Mouse (Mus musculus) liver, embryonic 16.5 days (tissue): ENCODE results near the gene Ptprn2. TPM values are rescaled to one million over a fixed set of nuclear protein-coding genes. Genes with fewer than 3 reads are reported as not detected.

Experiments used
- ATAC-seq: fragments of 200-750 bp; cut with Nextera tagmentation; 2 replicates; pipeline ENCODE4 v1.8.0; 2017; ENCODE audit warnings: low read depth, mild to moderate bottlenecking, moderate number of reproducible peaks, moderate library complexity
- H3K27ac ChIP-seq: fragments of 300-500 bp; sonication (generic); 2 replicates; pipeline ENCODE4 v1.5.1; 2014; ENCODE audit warnings: mild to moderate bottlenecking, low read length
- H3K27me3 ChIP-seq: fragments of 300-500 bp; sonication (generic); 2 replicates; pipeline ENCODE4 v1.6.1; 2014; ENCODE audit warnings: low read depth, low read length, mixed read lengths; ENCODE audit not compliant: control insufficient read depth, insufficient read depth
- H3K36me3 ChIP-seq: fragments of 300-500 bp; sonication (generic); 2 replicates; pipeline ENCODE4 v1.6.1; 2014; ENCODE audit warnings: mild to moderate bottlenecking; ENCODE audit not compliant: control insufficient read depth, insufficient read depth
- H3K4me1 ChIP-seq: fragments of 300-500 bp; sonication (generic); 2 replicates; pipeline ENCODE4 v1.6.1; 2014; ENCODE audit warnings: low read depth, low read length, mixed read lengths; ENCODE audit not compliant: control insufficient read depth
- H3K4me2 ChIP-seq: fragments of 300-500 bp; sonication (generic); 2 replicates; pipeline ENCODE4 v1.6.1; 2014; ENCODE audit warnings: low read depth, low read length, mixed read lengths
- H3K4me3 ChIP-seq: fragments of 300-500 bp; sonication (generic); 2 replicates; pipeline ENCODE4 v1.5.1; 2014; ENCODE audit warnings: low read depth, mild to moderate bottlenecking, low read length
- H3K9ac ChIP-seq: fragments of 300-500 bp; sonication (generic); 2 replicates; pipeline ENCODE4 v1.6.1; 2014; ENCODE audit warnings: low read depth, low read length
- H3K9me3 ChIP-seq: fragments of 300-500 bp; sonication (generic); replicated peaks from 2 replicates; pipeline ENCODE4 v1.6.1; 2016; ENCODE audit warnings: low read length; ENCODE audit not compliant: control insufficient read depth
- WGBS: fragments of 180-500 bp; shearing (Covaris S2); extraction: QIAGEN DNeasy Blood & Tissue Kit; methylation state at CpG from one replicate; pipeline ENCODE4 v1.1.7; 2014; ENCODE audit not compliant: insufficient replicate concordance; 5-methylcytosine and 5-hydroxymethylcytosine counted together
- polyA plus RNA-seq: library from polyadenylated mRNA; unstranded; fragments of >200 nt; fragmentation: Nextera tagmentation; extraction: Ambion mirVana; gene quantifications from 2 replicates; pipeline ENCODE4 v1.2.1, GENCODE M21; 2015

Ptprn2 gene
- polyA plus RNA-seq, 1 experiment from 2014 or later = 0.07 TPM

GRCm38 (mm10) chr12:116601395-116601794 is 115.9 kb downstream of the Ptprn2 start:
- no peak overlapping the region for H3K4me2 ChIP-seq
- no peaks in the 10 kb centered on the region for H3K36me3 ChIP-seq
- H3K4me3 ChIP-seq = no peak overlapping the region
- H3K27me3 ChIP-seq = no peaks in the 10 kb centered on the region
- no peak overlapping the region for H3K27ac ChIP-seq
- 61% methylated on average over 3 of the region's 3 CpGs for WGBS
- no peaks in the 10 kb centered on the region for H3K4me1 ChIP-seq
- H3K9me3 ChIP-seq = no peaks in the 10 kb centered on the region
- ATAC-seq = no peak
- H3K9ac ChIP-seq = no peak overlapping the region

GRCm38 (mm10) chr12:116601921-116602320 is 116.4 kb downstream of the Ptprn2 start:
- Histone ChIP-seq H3K27ac (no peak overlapping the region), H3K9ac (no peak overlapping the region), H3K27me3 (no peaks in the 10 kb centered on the region), H3K4me1 (no peaks in the 10 kb centered on the region), H3K36me3 (no peaks in the 10 kb centered on the region), H3K4me2 (no peak overlapping the region), H3K4me3 (no peak overlapping the region), H3K9me3 (no peaks in the 10 kb centered on the region)
- no peak for ATAC-seq
- WGBS = 56% methylated on average over 5 of the region's 5 CpGs

GRCm38 (mm10) chr12:116608598-116608997 is 123.1 kb downstream of the Ptprn2 start:
- Histone ChIP-seq H3K27me3 (no peaks in the 10 kb centered on the region), H3K36me3 (no peaks in the 10 kb centered on the region), H3K4me3 (no peak overlapping the region), H3K4me2 (no peak overlapping the region), H3K9me3 (no peaks in the 10 kb centered on the region), H3K4me1 (no peaks in the 10 kb centered on the region), H3K9ac (no peak overlapping the region), H3K27ac (no peak overlapping the region)
- ATAC-seq = no peak
- WGBS = 61% methylated on average over 6 of the region's 6 CpGs

- WGBS = 37% methylated on average over 5 of the region's 5 CpGs
- H3K4me2 ChIP-seq = no peak overlapping the region; the same call in 1 of the 2 replicates
- ATAC-seq = no peak
Measured at GRCm38 (mm10) chr12:116619868-116620267, 134.3 kb downstream of the Ptprn2 start.

GRCm38 (mm10) chr12:116620299-116620698 is 134.8 kb downstream of the Ptprn2 start:
- Histone ChIP-seq H3K4me2 (no peak overlapping the region), H3K9me3 (no peaks in the 10 kb centered on the region), H3K27me3 (no peaks in the 10 kb centered on the region), H3K4me1 (no peaks in the 10 kb centered on the region), H3K27ac (no peak overlapping the region), H3K9ac (no peak overlapping the region), H3K4me3 (no peak overlapping the region), H3K36me3 (no peaks in the 10 kb centered on the region)
- WGBS = 61% methylated on average over 3 of the region's 3 CpGs
- no peak for ATAC-seq

More at GRCm38 (mm10) chr12:116619868-116620267, 134.3 kb downstream of the Ptprn2 start:
- H3K27me3 ChIP-seq = no peaks in the 10 kb centered on the region
- no peaks in the 10 kb centered on the region for H3K4me1 ChIP-seq
- H3K36me3 ChIP-seq = no peaks in the 10 kb centered on the region
- H3K9me3 ChIP-seq = no peaks in the 10 kb centered on the region
- no peak overlapping the region for H3K4me3 ChIP-seq
- H3K27ac ChIP-seq = no peak overlapping the region
- H3K9ac ChIP-seq = no peak overlapping the region

GRCm38 (mm10) chr12:116621325-116622040 is 136.0 kb downstream of the Ptprn2 start:
- Histone ChIP-seq H3K9me3 (no peaks in the 10 kb centered on the region), H3K27ac (no peak overlapping the region), H3K27me3 (no peaks in the 10 kb centered on the region), H3K4me2 (no peak overlapping the region), H3K36me3 (no peaks in the 10 kb centered on the region), H3K4me1 (no peaks in the 10 kb centered on the region), H3K4me3 (no peak overlapping the region), H3K9ac (no peak overlapping the region)
- WGBS = 52% methylated on average over 10 of the region's 10 CpGs
- no peak for ATAC-seq

- Histone ChIP-seq H3K4me1 (no peaks in the 10 kb centered on the region), H3K9ac (no peak overlapping the region), H3K27ac (no peak overlapping the region), H3K4me3 (no peak overlapping the region), H3K27me3 (no peaks in the 10 kb centered on the region), H3K9me3 (no peaks in the 10 kb centered on the region), H3K4me2 (no peak overlapping the region), H3K36me3 (no peaks in the 10 kb centered on the region)
- ATAC-seq = no peak
- WGBS = 47% methylated on average over 6 of the region's 6 CpGs
Measured at GRCm38 (mm10) chr12:116622665-116623387, 137.3 kb downstream of the Ptprn2 start.

GRCm38 (mm10) chr12:116625391-116626281 is 140.1 kb downstream of the Ptprn2 start:
- 37% methylated on average over 9 of the region's 9 CpGs for WGBS
- Histone ChIP-seq H3K36me3 (no peaks in the 10 kb centered on the region), H3K4me3 (no peak overlapping the region), H3K27me3 (no peaks in the 10 kb centered on the region), H3K9me3 (no peaks in the 10 kb centered on the region), H3K9ac (no peak overlapping the region), H3K4me1 (no peaks in the 10 kb centered on the region), H3K4me2 (no peak overlapping the region), H3K27ac (no peak overlapping the region)
- no peak for ATAC-seq
